Mouse (Mus musculus) liver, adult 2 months (tissue): ENCODE results near the gene Eif3l.

Experiments used
- CTCF ChIP-seq: fragments of 200-500 bp; IDR thresholded peaks from 2 replicates; pipeline ENCODE4 v1.5.1; 2011; ENCODE audit warnings: low read depth, low read length, control low read depth
- POLR2A ChIP-seq: fragments of 200-500 bp; IDR thresholded peaks from 2 replicates; pipeline ENCODE4 v1.6.1; 2011; ENCODE audit warnings: low read length, control low read depth; ENCODE audit not compliant: insufficient read depth; ENCODE audit errors: extremely low read depth

GRCm38 (mm10) chr15:79066276-79066675, 8.7 kb upstream of the Eif3l start:
- no peak for TF ChIP-seq POLR2A
- TF ChIP-seq CTCF, result no peak
